Mouse (Mus musculus) thymus, adult 2 months (tissue): ENCODE data around the gene Ccdc92. TPM values are rescaled to one million over a fixed set of nuclear protein-coding genes. Genes with fewer than 3 reads are reported as not detected.

Experiments
- DNase-seq: peaks from one replicate; pipeline ENCODE4 v3.0.0; 2021
- H3K27ac ChIP-seq: fragments of 200-500 bp; 2 replicates; pipeline ENCODE4 v1.5.1; 2012; ENCODE audit warnings: low read length, control low read depth; ENCODE audit not compliant: control insufficient read depth, insufficient read depth
- H3K27me3 ChIP-seq: fragments of 200-500 bp; 2 replicates; pipeline ENCODE4 v1.6.1; 2012; ENCODE audit warnings: mild to moderate bottlenecking, low read length, moderate library complexity, mixed read lengths; ENCODE audit not compliant: control insufficient read depth, insufficient read depth
- H3K36me3 ChIP-seq: fragments of 200-500 bp; 2 replicates; pipeline ENCODE4 v1.6.1; 2012; ENCODE audit warnings: mild to moderate bottlenecking, low read length, moderate library complexity; ENCODE audit not compliant: control insufficient read depth, insufficient read depth
- H3K4me1 ChIP-seq: fragments of 200-500 bp; replicated peaks from 2 replicates; pipeline ENCODE4 v1.6.1; 2012; ENCODE audit warnings: low read length; ENCODE audit not compliant: control insufficient read depth, insufficient read depth
- H3K4me3 ChIP-seq: fragments of 200-500 bp; 2 replicates; pipeline ENCODE4 v1.5.1; 2012; ENCODE audit warnings: mild to moderate bottlenecking, low read length, control low read depth, moderate library complexity; ENCODE audit not compliant: control insufficient read depth, insufficient read depth
- CTCF ChIP-seq: fragments of 200-500 bp; IDR thresholded peaks from 2 replicates; pipeline ENCODE4 v1.5.1; 2012; ENCODE audit warnings: mild to moderate bottlenecking, control low read depth, low read length, moderate library complexity, borderline replicate concordance; ENCODE audit not compliant: control insufficient read depth, poor library complexity, insufficient read depth; ENCODE audit errors: extremely low read depth
- POLR2A ChIP-seq: fragments of 200-500 bp; IDR thresholded peaks from 2 replicates; pipeline ENCODE4 v1.6.1; 2012; ENCODE audit warnings: mild to moderate bottlenecking, low read length, control low read depth, moderate library complexity; ENCODE audit not compliant: control insufficient read depth, poor library complexity, insufficient read depth; ENCODE audit errors: extremely low read depth
- WGBS: fragments of 180-500 bp; shearing (Covaris S2); methylation state at CpG from one replicate; pipeline ENCODE4 v1.1.7; 2018; 5-methylcytosine and 5-hydroxymethylcytosine counted together
- polyA plus RNA-seq: library from polyadenylated mRNA; depleted of rRNA; stranded (reverse); fragments of >200 nt; gene quantifications from 2 replicates; pipeline ENCODE4 v1.2.3, GENCODE M21; 2012

Ccdc92 gene
- polyA plus RNA-seq, 1 experiment: 16.1 TPM

DNA sequence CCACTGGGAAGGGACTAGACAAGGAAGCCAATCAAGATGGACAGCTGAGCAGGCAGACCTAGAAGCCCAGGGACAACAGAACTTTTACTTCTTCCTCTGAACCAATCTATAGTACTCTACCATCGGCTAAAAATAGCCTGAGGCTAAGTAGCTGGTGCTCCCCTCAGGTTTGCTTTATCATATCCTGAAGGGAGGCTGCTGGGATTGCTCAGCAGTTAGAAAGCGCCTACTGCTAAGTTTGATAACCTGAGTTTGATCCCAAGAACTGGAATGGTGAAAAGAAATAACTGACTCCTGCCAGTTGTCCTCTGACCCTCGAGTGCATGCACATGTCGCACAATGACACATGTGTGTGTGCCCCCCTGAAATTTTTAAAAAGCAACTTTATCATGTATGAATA, 17.3 kb downstream of the Ccdc92 start:
- Histone ChIP-seq H3K36me3 (no peaks in the 10 kb centered on the region), H3K4me1 (no peaks in the 10 kb centered on the region), H3K27me3 (no peaks in the 10 kb centered on the region), H3K27ac (no peak overlapping the region), H3K4me3 (no peak overlapping the region)
- 55% methylated on average over 4 of the region's 4 CpGs for WGBS
- TF ChIP-seq CTCF (no peak), POLR2A (no peak)
- no peak for DNase-seq

DNA sequence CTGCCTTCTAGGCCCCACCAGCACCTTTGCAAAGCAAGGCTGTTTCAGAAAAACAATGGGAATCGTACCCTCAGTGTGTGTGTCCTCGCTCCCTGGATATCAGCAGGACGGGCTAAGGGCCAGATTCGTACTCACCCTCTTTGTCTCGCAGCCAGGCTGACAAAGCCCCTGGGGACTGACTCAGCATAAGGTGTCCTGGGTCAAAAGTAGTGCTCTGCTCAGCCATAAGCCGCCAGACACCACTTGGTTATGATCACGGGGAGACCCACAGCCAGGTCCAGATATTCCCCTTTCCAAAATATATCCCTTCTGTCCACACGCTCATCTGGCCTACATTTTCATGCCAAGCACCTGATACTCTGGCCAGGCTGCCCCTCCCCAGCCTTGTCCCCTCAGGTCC, 18.8 kb downstream of the Ccdc92 start:
- TF ChIP-seq POLR2A (no peak), CTCF (no peak)
- no peak overlapping the region for H3K4me3 ChIP-seq
- H3K36me3 ChIP-seq: no peaks in the 10 kb centered on the region
- H3K27ac ChIP-seq: no peak overlapping the region
- H3K27me3 ChIP-seq: no peaks in the 10 kb centered on the region
- WGBS: 89% methylated on average over 8 of the region's 8 CpGs
- no peak for DNase-seq
- H3K4me1 ChIP-seq: no peaks in the 10 kb centered on the region

DNA sequence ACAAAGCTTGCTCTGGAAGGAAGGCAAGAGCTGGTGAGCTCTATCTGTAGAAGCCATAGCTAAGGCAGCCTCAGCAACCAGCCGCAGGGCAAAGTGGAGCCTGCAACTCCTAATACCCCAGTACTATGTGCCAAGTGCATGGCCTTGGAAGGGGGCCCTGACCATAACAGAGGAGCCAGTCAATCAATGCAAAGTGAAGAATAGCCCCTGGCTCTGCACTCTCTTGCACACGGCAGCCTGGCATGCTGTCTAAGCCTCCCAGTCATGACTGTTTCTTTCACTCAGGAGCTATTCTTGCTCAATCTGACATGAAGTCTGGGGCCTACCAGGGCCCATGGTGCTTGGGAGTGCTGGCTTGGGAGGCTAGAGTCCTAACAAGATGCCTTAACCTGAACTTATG, 21.6 kb downstream of the Ccdc92 start:
- DNase-seq: no peak
- TF ChIP-seq CTCF: no peak
- TF ChIP-seq POLR2A: no peak
- 94% methylated on average over 2 of the region's 2 CpGs for WGBS
- H3K36me3 ChIP-seq: no peaks in the 10 kb centered on the region
- no peaks in the 10 kb centered on the region for H3K4me1 ChIP-seq
- H3K4me3 ChIP-seq: no peak overlapping the region
- H3K27me3 ChIP-seq: no peaks in the 10 kb centered on the region
- H3K27ac ChIP-seq: no peak overlapping the region

DNA sequence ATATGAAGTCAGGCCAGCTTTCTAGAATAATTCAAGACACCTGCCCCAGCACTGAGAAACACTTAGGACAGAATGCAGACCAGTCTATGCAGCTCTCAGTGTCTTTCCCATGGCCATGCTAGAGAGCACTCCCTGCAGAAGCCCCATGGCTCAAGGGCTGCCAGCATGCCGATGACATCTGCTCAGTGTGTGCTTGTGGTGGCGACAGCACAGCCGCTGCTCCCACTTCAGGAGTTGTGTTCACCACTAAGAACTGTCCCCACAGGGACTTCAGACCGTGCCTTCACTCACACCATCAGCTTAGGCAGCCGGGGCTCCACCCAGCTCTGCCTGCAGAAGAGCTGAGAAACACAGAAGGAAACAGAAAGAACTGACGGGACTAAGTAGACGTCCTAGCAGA, 22.0 kb downstream of the Ccdc92 start:
- Histone ChIP-seq H3K4me3 (no peak overlapping the region), H3K4me1 (no peaks in the 10 kb centered on the region), H3K27me3 (no peaks in the 10 kb centered on the region), H3K27ac (no peak overlapping the region), H3K36me3 (no peaks in the 10 kb centered on the region)
- WGBS: 89% methylated on average over 7 of the region's 7 CpGs
- TF ChIP-seq CTCF (no peak), POLR2A (no peak)
- no peak for DNase-seq

DNA sequence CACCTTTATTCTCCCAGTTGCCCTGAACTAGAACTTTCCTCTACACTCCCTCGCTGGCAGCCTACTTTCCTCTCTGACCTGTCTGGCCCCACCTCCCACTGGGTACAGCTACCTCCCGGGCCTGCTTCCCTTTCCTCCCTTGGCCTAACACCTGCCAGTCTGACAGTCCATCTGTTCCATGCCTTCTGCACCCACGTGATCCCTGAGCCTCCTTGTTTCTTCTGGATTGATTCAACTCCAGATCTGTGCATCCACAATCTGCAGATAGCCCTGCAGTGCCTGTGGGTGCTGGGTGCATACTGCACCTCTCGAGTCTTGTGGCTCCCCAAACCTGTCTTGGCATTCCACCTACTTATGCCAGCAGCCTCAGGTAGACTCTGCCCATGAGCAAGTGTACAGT, 25.6 kb downstream of the Ccdc92 start:
- DNase-seq: no peak
- TF ChIP-seq CTCF: no peak
- no peak for TF ChIP-seq POLR2A
- H3K4me1 ChIP-seq: no peaks in the 10 kb centered on the region
- H3K27ac ChIP-seq: no peak overlapping the region
- no peak overlapping the region for H3K4me3 ChIP-seq
- H3K36me3 ChIP-seq: no peaks in the 10 kb centered on the region
- 41% methylated on average over 4 of the region's 4 CpGs for WGBS
- no peaks in the 10 kb centered on the region for H3K27me3 ChIP-seq

DNA sequence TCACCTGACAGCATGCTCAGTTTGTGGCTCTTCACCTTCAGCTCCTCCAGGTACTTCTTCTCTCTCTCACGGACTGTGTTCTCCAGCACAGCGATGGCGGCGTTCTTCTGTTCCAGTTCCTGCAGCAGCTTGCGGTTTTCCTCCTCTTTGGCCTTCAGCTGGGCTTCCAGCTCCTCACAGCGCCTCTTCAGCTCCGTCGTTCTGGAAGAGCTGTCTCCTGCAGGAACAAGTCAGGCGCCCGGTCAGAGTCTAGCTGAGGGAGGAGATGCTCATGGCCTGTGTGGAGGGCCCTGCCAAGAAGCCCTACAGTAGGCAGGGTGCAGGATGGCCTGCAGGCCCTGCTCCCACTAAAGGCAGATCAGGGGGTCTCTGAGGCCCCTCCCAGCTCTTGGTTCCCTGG, 26.1 kb downstream of the Ccdc92 start:
- H3K27ac ChIP-seq: no peak overlapping the region
- H3K36me3 ChIP-seq: no peaks in the 10 kb centered on the region
- H3K4me1 ChIP-seq: no peaks in the 10 kb centered on the region
- no peak for TF ChIP-seq POLR2A
- no peak for TF ChIP-seq CTCF
- H3K27me3 ChIP-seq: no peaks in the 10 kb centered on the region
- WGBS: 94% methylated on average over 10 of the region's 10 CpGs
- no peak overlapping the region for H3K4me3 ChIP-seq
- DNase-seq: no peak

DNA sequence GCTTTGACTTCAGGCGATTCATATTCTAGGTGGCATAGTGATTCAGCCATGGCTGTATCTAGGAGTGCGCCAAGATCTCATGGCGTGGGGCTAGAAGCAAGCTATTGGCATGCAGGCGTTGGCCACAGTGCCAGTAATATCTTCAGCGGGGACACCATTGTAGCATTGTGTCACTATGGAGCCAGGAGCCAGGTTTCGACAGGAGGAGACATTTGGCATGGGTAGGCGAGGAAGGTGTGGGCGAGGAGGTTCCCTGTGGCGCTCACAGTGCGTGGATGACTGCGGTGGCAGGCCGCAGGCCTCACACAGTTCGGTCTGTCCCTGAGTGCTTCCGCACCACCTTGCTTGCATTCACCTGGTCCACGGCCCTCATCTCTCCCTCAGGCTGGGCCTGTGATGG, 27.0 kb downstream of the Ccdc92 start:
- TF ChIP-seq CTCF: no peak
- TF ChIP-seq POLR2A: no peak
- no peak for DNase-seq
- Histone ChIP-seq H3K27me3 (no peaks in the 10 kb centered on the region), H3K4me3 (no peak overlapping the region), H3K4me1 (no peaks in the 10 kb centered on the region), H3K27ac (no peak overlapping the region), H3K36me3 (no peaks in the 10 kb centered on the region)
- WGBS: 97% methylated on average over 15 of the region's 15 CpGs
